Mouse (Mus musculus) liver, adult 2 months (tissue): ENCODE data around the gene Ispd.

ENCODE experiments used
- CTCF ChIP-seq: fragments of 200-500 bp; IDR thresholded peaks from 2 replicates; pipeline ENCODE4 v1.5.1; 2011; ENCODE audit warnings: low read depth, low read length, control low read depth
- POLR2A ChIP-seq: fragments of 200-500 bp; IDR thresholded peaks from 2 replicates; pipeline ENCODE4 v1.6.1; 2011; ENCODE audit warnings: low read length, control low read depth; ENCODE audit not compliant: insufficient read depth; ENCODE audit errors: extremely low read depth

DNA sequence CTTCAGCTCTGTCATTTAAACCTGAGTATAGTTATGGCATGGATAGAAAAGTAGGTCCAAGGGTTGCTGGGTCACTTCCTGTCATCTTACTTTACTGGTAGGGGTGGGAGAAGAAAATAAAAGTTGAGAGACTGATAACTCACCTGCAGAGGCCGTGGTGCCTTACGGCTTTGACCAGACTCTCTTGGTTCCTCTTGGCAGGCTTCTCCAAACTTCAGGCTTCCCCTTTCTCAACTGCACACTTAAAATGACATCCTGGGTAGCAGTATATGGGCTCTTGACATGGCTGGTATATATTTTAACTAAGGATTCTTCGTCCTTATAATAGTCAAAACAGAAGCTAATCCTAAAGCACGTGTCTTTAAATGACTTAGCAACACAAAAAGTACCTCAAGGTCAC, 266.3 kb downstream of the Ispd start:
- TF ChIP-seq CTCF (no peak), POLR2A (no peak)
